Mouse (Mus musculus) brain, adult 2 months (tissue): Measurements from ENCODE around the gene Olfr970.
"Not testable (repeated sequence)": the region's sequence is repeated elsewhere in the genome, so short reads cannot be mapped to it uniquely, and the experiment has no call there.

Experiments
- DNase-seq: peaks from one replicate; pipeline ENCODE4 v3.0.0; 2011; ENCODE audit warnings: low read depth, low spot score

Olfr970 gene

GRCm38 (mm10) chr9:39808560-39808959, at the start of gene Olfr970:
Gene Olfr970, plus strand, starts transcription at chr9:39808860.
- no peak for DNase-seq

DNA sequence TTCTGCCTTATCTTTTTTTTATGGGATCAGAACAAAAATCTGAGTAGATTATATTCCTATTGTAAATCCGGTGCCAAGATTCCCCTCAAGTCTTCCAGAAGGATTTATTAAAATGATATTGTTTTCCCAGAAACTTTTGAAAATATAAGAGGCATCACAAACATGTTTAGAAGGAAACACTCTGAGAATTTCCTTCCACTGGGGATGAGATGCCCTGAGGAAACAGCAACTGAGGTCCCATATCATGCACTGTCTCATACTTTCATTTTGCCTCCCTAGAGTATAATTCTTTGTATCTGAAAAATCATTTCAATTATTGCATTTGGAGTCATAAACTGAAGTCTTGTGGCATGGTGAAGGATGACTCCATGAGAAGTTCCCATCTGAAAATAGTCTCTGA, 25.5 kb upstream of the Olfr970 start, which contains the start of gene Olfr968:
Gene Olfr968, minus strand, starts transcription at position 101 of the 400 bp plus-strand sequence.
- DNase-seq: no peak

DNA sequence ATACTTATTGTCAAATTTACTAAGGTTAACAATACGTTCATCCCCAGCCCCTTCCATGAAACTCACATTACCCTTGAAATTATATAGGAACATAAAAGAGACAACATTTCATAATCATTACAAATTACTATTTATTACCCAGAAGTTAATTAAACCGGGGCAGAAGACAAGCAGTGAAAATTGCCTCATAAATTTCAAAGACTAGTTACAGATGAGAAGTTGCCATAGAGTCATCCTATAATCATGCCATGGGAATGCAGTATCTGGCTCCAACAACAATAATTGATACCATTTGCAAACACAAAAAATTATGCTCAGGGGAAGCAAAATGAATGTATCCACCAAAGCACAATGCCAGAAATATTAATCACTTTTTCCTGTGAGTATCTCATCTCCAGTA, 18.1 kb upstream of the Olfr970 start, which contains the start of gene Olfr969:
Gene Olfr969, plus strand, starts transcription at position 388 of the 400 bp plus-strand sequence.
- no peak for DNase-seq

GRCm38 (mm10) chr9:39836576-39836975, 27.9 kb downstream of the Olfr970 start, which contains the start of gene Olfr971:
Gene Olfr971, plus strand, starts transcription at chr9:39836876.
- not testable (repeated sequence) for DNase-seq

GRCm38 (mm10) chr9:39866122-39866521, 57.5 kb downstream of the Olfr970 start, which contains the start of gene Olfr972:
Gene Olfr972, plus strand, starts transcription at chr9:39866422.
- no peak for DNase-seq
